Mouse (Mus musculus) neural tube, embryonic 14.5 days (tissue): ENCODE results near the gene Prkcsh. TPM values are rescaled to one million over a fixed set of nuclear protein-coding genes. Genes with fewer than 3 reads are reported as not detected.

ENCODE experiments used
- ATAC-seq: fragments of 200-750 bp; cut with Nextera tagmentation; 2 replicates; pipeline ENCODE4 v1.8.0; 2017; ENCODE audit warnings: low read depth, mild to moderate bottlenecking, moderate TSS enrichment, moderate library complexity
- H3K27ac ChIP-seq: fragments of 300-500 bp; sonication (generic); 2 replicates; pipeline ENCODE4 v1.5.1; 2014; ENCODE audit warnings: low read depth, mild to moderate bottlenecking, control low read depth, low read length, moderate library complexity, mixed read lengths
- H3K27me3 ChIP-seq: fragments of 300-500 bp; sonication (generic); 2 replicates; pipeline ENCODE4 v1.6.1; 2014; ENCODE audit warnings: low read length; ENCODE audit not compliant: control insufficient read depth, insufficient read depth
- H3K36me3 ChIP-seq: fragments of 300-500 bp; sonication (generic); 2 replicates; pipeline ENCODE4 v1.6.1; 2014; ENCODE audit warnings: low read length, mixed read lengths; ENCODE audit not compliant: control insufficient read depth, insufficient read depth
- H3K4me1 ChIP-seq: fragments of 300-500 bp; sonication (generic); 2 replicates; pipeline ENCODE4 v1.6.1; 2014; ENCODE audit warnings: low read length; ENCODE audit not compliant: control insufficient read depth, insufficient read depth
- H3K4me2 ChIP-seq: fragments of 300-500 bp; sonication (generic); 2 replicates; pipeline ENCODE4 v1.6.1; 2014; ENCODE audit warnings: mild to moderate bottlenecking, low read depth, low read length, control low read depth
- H3K4me3 ChIP-seq: fragments of 300-500 bp; sonication (generic); 2 replicates; pipeline ENCODE4 v1.5.1; 2014; ENCODE audit warnings: low read depth, low read length, control low read depth, mixed read lengths
- H3K9ac ChIP-seq: fragments of 300-500 bp; sonication (generic); replicated peaks from 2 replicates; pipeline ENCODE4 v1.6.1; 2014; ENCODE audit warnings: low read depth, mild to moderate bottlenecking, control low read depth, low read length, mixed read lengths
- H3K9me3 ChIP-seq: fragments of 300-500 bp; sonication (generic); 2 replicates; pipeline ENCODE4 v1.6.1; 2016; ENCODE audit warnings: low read length; ENCODE audit not compliant: control insufficient read depth
- WGBS: fragments of 180-500 bp; shearing (Covaris S2); extraction: QIAGEN DNeasy Blood & Tissue Kit; methylation state at CpG from one replicate; pipeline ENCODE4 v1.1.7; 2014; 5-methylcytosine and 5-hydroxymethylcytosine counted together
- polyA plus RNA-seq: library from polyadenylated mRNA; unstranded; fragments of >200 nt; fragmentation: Nextera tagmentation; extraction: Ambion mirVana; gene quantifications from 2 replicates; pipeline ENCODE4 v1.2.1, GENCODE M21; 2014

Gene Prkcsh
- polyA plus RNA-seq, 1 experiment from 2014 or later: 74.1 TPM

- no peak for ATAC-seq
- no peak overlapping the region for H3K4me3 ChIP-seq
- no peak overlapping the region for H3K4me2 ChIP-seq
- peaks cover 33% of the 10 kb centered on the region for H3K27me3 ChIP-seq
- H3K9ac ChIP-seq: no peak overlapping the region
- no peaks in the 10 kb centered on the region for H3K36me3 ChIP-seq
- 9% methylated on average over 26 of the region's 26 CpGs for WGBS
- no peaks in the 10 kb centered on the region for H3K9me3 ChIP-seq
- no peak overlapping the region for H3K27ac ChIP-seq
- peaks cover 19% of the 10 kb centered on the region for H3K4me1 ChIP-seq
Measured at GRCm38 (mm10) chr9:21960558-21961208, 41.9 kb upstream of the Prkcsh start.

- Histone ChIP-seq H3K4me2 (peak overlapping the region; percentile 63), H3K27ac (no peak overlapping the region), H3K27me3 (peaks cover 33% of the 10 kb centered on the region), H3K4me3 (peak overlapping the region; percentile 13; the same call in 1 of the 2 replicates), H3K9me3 (no peaks in the 10 kb centered on the region), H3K36me3 (no peaks in the 10 kb centered on the region), H3K9ac (no peak overlapping the region), H3K4me1 (peaks cover 19% of the 10 kb centered on the region)
- no peak for ATAC-seq
- 1% methylated on average over 35 of the region's 35 CpGs for WGBS
Measured at GRCm38 (mm10) chr9:21961366-21961980, 41.1 kb upstream of the Prkcsh start.

- 2% methylated on average over 15 of the region's 15 CpGs for WGBS
- Histone ChIP-seq H3K9me3 (no peaks in the 10 kb centered on the region), H3K9ac (peak overlapping the region; percentile 11; the same call in 1 of the 2 replicates), H3K36me3 (no peaks in the 10 kb centered on the region), H3K27ac (no peak overlapping the region), H3K4me3 (peak overlapping the region; percentile 30), H3K4me2 (peak overlapping the region; percentile 63), H3K27me3 (peaks cover 33% of the 10 kb centered on the region), H3K4me1 (peaks cover 19% of the 10 kb centered on the region)
- peak; percentile 35; the same call in 1 of the 2 replicates for ATAC-seq
Measured at GRCm38 (mm10) chr9:21962010-21962409, 40.6 kb upstream of the Prkcsh start.

- no peaks in the 10 kb centered on the region for H3K36me3 ChIP-seq
- ATAC-seq: peak; percentile 66
- peak overlapping the region; percentile 30 for H3K4me3 ChIP-seq
- H3K27ac ChIP-seq: no peak overlapping the region
- 4% methylated on average over 34 of the region's 34 CpGs for WGBS
- H3K9me3 ChIP-seq: no peaks in the 10 kb centered on the region
- peaks cover 19% of the 10 kb centered on the region for H3K4me1 ChIP-seq
- peaks cover 33% of the 10 kb centered on the region for H3K27me3 ChIP-seq
- peak overlapping the region; percentile 11; the same call in 1 of the 2 replicates for H3K9ac ChIP-seq
- H3K4me2 ChIP-seq: peak overlapping the region; percentile 63
Measured at GRCm38 (mm10) chr9:21962416-21963059, 40.1 kb upstream of the Prkcsh start.

- ATAC-seq: no peak
- Histone ChIP-seq H3K27ac (no peak within 1 kb of the TSS), H3K4me2 (peak within 1 kb of the TSS; percentile 63), H3K9me3 (no peaks in the 10 kb centered on the region), H3K9ac (peak within 1 kb of the TSS; percentile 11), H3K4me3 (peak within 1 kb of the TSS; percentile 30), H3K36me3 (no peaks in the 10 kb centered on the region), H3K4me1 (peaks cover 19% of the 10 kb centered on the region), H3K27me3 (peaks cover 33% of the 10 kb centered on the region)
- 21% methylated on average over 8 of the region's 8 CpGs for WGBS
Measured at GRCm38 (mm10) chr9:21963417-21963816, 39.2 kb upstream of the Prkcsh start, which contains the start of gene Epor. Epor (minus strand) TSS chr9:21963506.

- no peak overlapping the region for H3K9ac ChIP-seq
- no peaks in the 10 kb centered on the region for H3K9me3 ChIP-seq
- H3K4me3 ChIP-seq: no peak overlapping the region
- 73% methylated on average over 6 of the region's 6 CpGs for WGBS
- H3K4me1 ChIP-seq: no peaks in the 10 kb centered on the region
- ATAC-seq: no peak
- no peaks in the 10 kb centered on the region for H3K27me3 ChIP-seq
- no peak overlapping the region for H3K27ac ChIP-seq
- no peaks in the 10 kb centered on the region for H3K36me3 ChIP-seq
- H3K4me2 ChIP-seq: no peak overlapping the region
Measured at GRCm38 (mm10) chr9:21968883-21969282, 33.7 kb upstream of the Prkcsh start.

GRCm38 (mm10) chr9:21969304-21969703, 33.3 kb upstream of the Prkcsh start:
- no peaks in the 10 kb centered on the region for H3K36me3 ChIP-seq
- no peaks in the 10 kb centered on the region for H3K27me3 ChIP-seq
- H3K4me1 ChIP-seq: no peaks in the 10 kb centered on the region
- ATAC-seq: no peak
- H3K4me3 ChIP-seq: no peak overlapping the region
- H3K27ac ChIP-seq: no peak overlapping the region
- H3K9ac ChIP-seq: no peak overlapping the region
- H3K9me3 ChIP-seq: no peaks in the 10 kb centered on the region
- H3K4me2 ChIP-seq: no peak overlapping the region
- WGBS: 92% methylated on average over 4 of the region's 4 CpGs

- 92% methylated on average over 10 of the region's 10 CpGs for WGBS
- no peak overlapping the region for H3K4me2 ChIP-seq
- H3K27me3 ChIP-seq: no peaks in the 10 kb centered on the region
- no peaks in the 10 kb centered on the region for H3K9me3 ChIP-seq
- H3K36me3 ChIP-seq: no peaks in the 10 kb centered on the region
- no peak overlapping the region for H3K9ac ChIP-seq
- no peak for ATAC-seq
- no peak overlapping the region for H3K27ac ChIP-seq
- no peaks in the 10 kb centered on the region for H3K4me1 ChIP-seq
- no peak overlapping the region for H3K4me3 ChIP-seq
Measured at GRCm38 (mm10) chr9:21976626-21977175, 25.9 kb upstream of the Prkcsh start.

- H3K4me1 ChIP-seq: no peaks in the 10 kb centered on the region
- H3K9me3 ChIP-seq: no peaks in the 10 kb centered on the region
- WGBS: 89% methylated on average over 5 of the region's 5 CpGs
- H3K9ac ChIP-seq: no peak overlapping the region
- H3K27me3 ChIP-seq: no peaks in the 10 kb centered on the region
- no peak overlapping the region for H3K4me2 ChIP-seq
- no peak for ATAC-seq
- no peak overlapping the region for H3K27ac ChIP-seq
- no peaks in the 10 kb centered on the region for H3K36me3 ChIP-seq
- H3K4me3 ChIP-seq: no peak overlapping the region
Measured at GRCm38 (mm10) chr9:21977331-21977730, 25.3 kb upstream of the Prkcsh start.
